Mouse (Mus musculus): ENCODE data around the gene Krit1.

GRCm38 (mm10) chr5:3791048-3791447, 11.9 kb upstream of the Krit1 start:
- TF ChIP-seq CTCF (IDR thresholded peaks at IDR 0.05; ENCODE audit: borderline replicate concordance, extremely low read depth, insufficient read depth, insufficient read length) (no peak), POLR2A (IDR thresholded peaks at IDR 0.05; ENCODE audit: borderline replicate concordance, extremely low read depth, insufficient read depth, insufficient read length, poor library complexity, severe bottlenecking) (no peak)
